Mouse (Mus musculus): ENCODE measurements around the gene Lrrc74b. TPM values are rescaled to one million over a fixed set of nuclear protein-coding genes. Genes with fewer than 3 reads are reported as not detected.
"Not testable (repeated sequence)": the region's sequence is repeated elsewhere in the genome, so short reads cannot be mapped to it uniquely, and the experiment has no call there.

Lrrc74b gene
- polyA plus RNA-seq, 1 experiment from 2014 or later, result 0.35 TPM

- ATAC-seq (ENCODE audit: low read depth), result no peak
- H3K27ac ChIP-seq (replicated peaks), result no peak overlapping the region
- peaks cover 19% of the 10 kb centered on the region for H3K4me1 ChIP-seq (replicated peaks)
- WGBS, result 97% methylated on average over 2 of the region's 2 CpGs
- H3K36me3 ChIP-seq, result peaks cover 39% of the 10 kb centered on the region
- H3K4me3 ChIP-seq, result peak overlapping the region; percentile 87
- H3K4me2 ChIP-seq, result peak overlapping the region; percentile 86
- H3K9ac ChIP-seq, result peak overlapping the region; percentile 88
- H3K27me3 ChIP-seq, result no peaks in the 10 kb centered on the region
- H3K9me3 ChIP-seq, result no peaks in the 10 kb centered on the region
These were observed 50.9 kb downstream of the Lrrc74b start for GRCm38 (mm10) chr16:17510143-17510542.

DNA sequence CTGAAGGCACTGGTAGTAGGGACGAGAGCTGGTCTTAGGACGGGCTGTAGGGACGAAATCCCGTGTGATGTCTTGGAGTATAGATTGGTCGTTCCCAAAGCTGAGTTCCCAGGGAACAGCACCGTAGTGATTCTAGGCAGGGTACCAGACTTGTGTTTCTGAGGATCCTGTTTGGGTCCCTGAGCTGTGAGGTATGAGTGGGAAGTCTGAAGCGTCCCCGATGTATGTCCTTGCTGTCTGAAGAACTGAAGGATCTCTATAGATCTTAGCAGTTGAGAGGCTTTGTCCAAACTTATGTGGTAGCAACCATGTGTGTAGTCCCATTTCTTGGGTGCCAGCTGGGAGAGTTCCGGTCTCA lies 51.8 kb downstream of the Lrrc74b start:
- ATAC-seq (ENCODE audit: low read depth), result no peak; the same call in none of the 2 replicates
- Histone ChIP-seq H3K4me2 (peak overlapping the region; percentile 86), H3K9ac (peak overlapping the region; percentile 88), H3K9me3 (no peaks in the 10 kb centered on the region), H3K27ac (replicated peaks) (peak overlapping the region; percentile 90), H3K4me1 (replicated peaks) (peaks cover 19% of the 10 kb centered on the region), H3K27me3 (no peaks in the 10 kb centered on the region), H3K4me3 (peak overlapping the region; percentile 87), H3K36me3 (peaks cover 30% of the 10 kb centered on the region)
- WGBS, result 11% methylated on average over 9 of the region's 9 CpGs

- H3K9me3 ChIP-seq, result no peaks in the 10 kb centered on the region
- H3K4me1 ChIP-seq (replicated peaks), result peaks cover 19% of the 10 kb centered on the region
- peaks cover 25% of the 10 kb centered on the region for H3K36me3 ChIP-seq
- H3K4me3 ChIP-seq, result peak within 1 kb of the TSS; percentile 87
- ATAC-seq (ENCODE audit: low read depth), result peak; percentile 98
- H3K9ac ChIP-seq, result peak within 1 kb of the TSS; percentile 88
- H3K4me2 ChIP-seq, result peak within 1 kb of the TSS; percentile 86
- no peaks in the 10 kb centered on the region for H3K27me3 ChIP-seq
- under 1% methylated on average over 50 of the region's 50 CpGs for WGBS
- H3K27ac ChIP-seq (replicated peaks), result peak within 1 kb of the TSS; percentile 90
These were observed 52.4 kb downstream of the Lrrc74b start, which contains the start of gene Lztr1 for GRCm38 (mm10) chr16:17508546-17509239. Gene Lztr1 (plus strand): TSS chr16:17508688.

- Histone ChIP-seq H3K4me1 (replicated peaks) (peaks cover 19% of the 10 kb centered on the region), H3K9ac (peak overlapping the region; percentile 88), H3K27ac (replicated peaks) (peak overlapping the region; percentile 90), H3K36me3 (peaks cover 18% of the 10 kb centered on the region), H3K4me3 (peak overlapping the region; percentile 87), H3K4me2 (peak overlapping the region; percentile 86)
- not testable (repeated sequence) for H3K27me3 ChIP-seq, H3K9me3 ChIP-seq
- peak; percentile 4; the same call in 1 of the 2 replicates for ATAC-seq (ENCODE audit: low read depth)
- WGBS, result 30% methylated on average over 3 of the region's 3 CpGs
These were observed 53.0 kb downstream of the Lrrc74b start for GRCm38 (mm10) chr16:17508031-17508430.

DNA sequence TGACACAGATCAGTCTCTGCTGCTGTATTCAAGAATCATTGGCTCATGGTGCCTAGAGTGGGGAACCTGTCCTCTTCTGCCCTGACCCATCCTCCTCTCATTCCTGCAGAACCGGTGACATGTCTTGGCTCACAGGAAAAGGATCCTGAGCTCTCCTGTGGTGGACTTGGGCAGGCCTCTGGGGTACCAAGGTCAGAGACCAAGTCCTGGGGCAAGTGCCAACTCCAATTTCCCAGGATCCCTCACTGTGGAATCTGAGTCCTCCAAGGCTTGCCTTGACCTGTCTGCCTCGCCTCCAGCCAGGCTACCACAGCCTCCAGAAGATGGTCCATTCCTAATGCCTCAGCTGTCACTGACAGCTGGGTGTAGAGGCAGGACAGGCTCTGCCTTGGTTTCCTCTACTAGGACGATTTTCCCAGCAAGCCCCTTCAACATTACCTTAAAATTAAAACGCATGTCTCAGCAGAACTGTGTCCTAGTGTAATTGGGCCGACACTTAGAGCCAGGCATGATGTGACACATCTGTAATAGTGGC lies 54.0 kb downstream of the Lrrc74b start:
- no peak overlapping the region for H3K4me2 ChIP-seq
- H3K4me3 ChIP-seq, result no peak overlapping the region
- no peaks in the 10 kb centered on the region for H3K9me3 ChIP-seq
- no peak overlapping the region for H3K27ac ChIP-seq (replicated peaks)
- peaks cover 9% of the 10 kb centered on the region for H3K36me3 ChIP-seq
- WGBS, result 84% methylated on average over 5 of the region's 5 CpGs
- no peak for ATAC-seq (ENCODE audit: low read depth)
- no peaks in the 10 kb centered on the region for H3K27me3 ChIP-seq
- 0 out of 2 replicates have a peak overlapping the region, but pooled peaks have one; percentile 17 for H3K9ac ChIP-seq
- H3K4me1 ChIP-seq (replicated peaks), result peaks cover 19% of the 10 kb centered on the region

DNA sequence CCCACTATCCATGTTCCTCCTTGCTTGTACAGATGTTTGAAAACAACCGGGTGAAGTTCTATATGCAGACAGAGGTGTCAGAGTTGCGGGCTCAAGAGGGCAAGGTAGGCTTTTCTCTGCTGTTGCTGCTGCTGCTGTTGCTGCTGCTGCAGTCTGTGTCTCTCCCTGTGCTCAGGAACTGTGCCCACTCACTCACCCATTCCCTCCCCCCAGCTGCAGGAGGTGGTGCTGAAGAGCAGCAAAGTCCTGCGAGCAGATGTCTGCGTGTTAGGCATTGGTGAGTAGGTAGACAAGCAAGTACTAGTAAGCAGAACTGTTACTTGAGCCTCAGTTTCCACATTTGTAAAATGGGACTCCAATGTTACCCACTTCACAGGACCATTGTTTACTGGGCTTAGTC lies 58.4 kb downstream of the Lrrc74b start:
- Histone ChIP-seq H3K9me3 (no peaks in the 10 kb centered on the region), H3K4me3 (no peak overlapping the region), H3K36me3 (no peaks in the 10 kb centered on the region), H3K27ac (replicated peaks) (no peak overlapping the region), H3K9ac (no peak overlapping the region), H3K4me2 (no peak overlapping the region), H3K27me3 (no peaks in the 10 kb centered on the region), H3K4me1 (replicated peaks) (peaks cover 10% of the 10 kb centered on the region)
- 79% methylated on average over 4 of the region's 4 CpGs for WGBS
- ATAC-seq (ENCODE audit: low read depth), result no peak

DNA sequence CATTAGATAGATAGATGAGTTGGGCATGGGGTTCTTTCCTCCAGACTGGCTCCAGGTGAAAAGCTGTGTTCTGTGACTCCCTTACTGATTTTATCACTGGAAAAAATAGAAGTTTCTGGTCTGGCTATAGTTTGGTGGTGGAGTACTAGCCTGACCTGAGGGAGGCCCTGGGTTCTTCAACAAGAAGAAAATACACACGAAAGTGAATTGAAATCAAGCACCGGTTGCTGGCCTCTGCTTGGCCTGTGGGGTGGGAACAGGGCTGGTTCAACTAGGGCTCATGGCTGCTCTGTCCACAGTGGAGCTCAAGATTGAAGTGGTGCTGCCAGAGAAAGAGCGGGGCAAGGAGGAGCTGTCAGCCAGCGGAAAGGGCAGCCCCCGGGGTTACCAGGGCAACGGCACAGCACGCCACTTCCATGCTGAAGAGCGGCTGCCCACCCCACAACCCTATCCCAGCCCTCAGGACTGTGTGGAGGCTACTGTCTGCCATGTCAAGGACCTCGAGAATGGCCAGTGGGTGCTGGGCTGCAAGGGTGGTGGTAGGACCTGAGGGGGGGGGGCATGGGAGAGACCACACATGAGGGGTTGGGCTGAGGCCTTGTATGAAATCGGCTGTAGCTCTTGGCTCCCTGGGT lies 61.7 kb downstream of the Lrrc74b start:
- WGBS, result 22% methylated on average over 10 of the region's 10 CpGs
- Histone ChIP-seq H3K36me3 (no peaks in the 10 kb centered on the region), H3K9ac (no peak overlapping the region), H3K9me3 (no peaks in the 10 kb centered on the region), H3K27ac (replicated peaks) (no peak overlapping the region), H3K4me2 (no peak overlapping the region), H3K27me3 (no peaks in the 10 kb centered on the region), H3K4me1 (replicated peaks) (peaks cover 25% of the 10 kb centered on the region), H3K4me3 (no peak overlapping the region)
- ATAC-seq (ENCODE audit: low read depth), result peak; percentile 69

GRCm38 (mm10) chr16:17496499-17497305 lies 64.3 kb downstream of the Lrrc74b start:
- Histone ChIP-seq H3K4me3 (no peak overlapping the region), H3K4me2 (no peak overlapping the region), H3K27ac (replicated peaks) (peak overlapping the region; percentile 49), H3K4me1 (replicated peaks) (peaks cover 25% of the 10 kb centered on the region), H3K9ac (no peak overlapping the region), H3K27me3 (peaks cover 5% of the 10 kb centered on the region; the same call in 1 of the 2 replicates), H3K36me3 (no peaks in the 10 kb centered on the region), H3K9me3 (no peaks in the 10 kb centered on the region)
- ATAC-seq (ENCODE audit: low read depth), result no peak
- WGBS, result 49% methylated on average over 2 of the region's 2 CpGs

Other genes starting within 250 kb of the Lrrc74b start
- gene Serpind1, start 229.9 kb downstream of the Lrrc74b start, polyA plus RNA-seq (2015; fragmentation: Nextera tagmentation; extraction: Ambion mirVana), result 0.76 and 0.88 TPM in 2 replicates
- gene Snap29, start 155.3 kb downstream of the Lrrc74b start, polyA plus RNA-seq (2015; fragmentation: Nextera tagmentation; extraction: Ambion mirVana), result 22.3 and 22.5 TPM in 2 replicates
- gene Pi4ka, start 154.9 kb downstream of the Lrrc74b start, polyA plus RNA-seq (2015; fragmentation: Nextera tagmentation; extraction: Ambion mirVana), result 56.1 and 61.4 TPM in 2 replicates
- gene Crkl, start 109.3 kb downstream of the Lrrc74b start, polyA plus RNA-seq (2015; fragmentation: Nextera tagmentation; extraction: Ambion mirVana), result 84.5 and 88.0 TPM in 2 replicates
- 2.4 and 2.6 TPM in 2 replicates for gene Aifm3, start 71.6 kb downstream of the Lrrc74b start, polyA plus RNA-seq (2015; fragmentation: Nextera tagmentation; extraction: Ambion mirVana)
- 108 and 134 TPM in 2 replicates for gene Lztr1, start 52.6 kb downstream of the Lrrc74b start, polyA plus RNA-seq (2015; fragmentation: Nextera tagmentation; extraction: Ambion mirVana)
- gene Thap7, start 30.1 kb downstream of the Lrrc74b start, polyA plus RNA-seq (2015; fragmentation: Nextera tagmentation; extraction: Ambion mirVana), result 67.8 and 69.9 TPM in 2 replicates
- gene P2rx6, start 638 bp upstream of the Lrrc74b start, polyA plus RNA-seq (2015; fragmentation: Nextera tagmentation; extraction: Ambion mirVana), result 1.2 and 1.6 TPM in 2 replicates
- 16.4 and 20.1 TPM in 2 replicates for gene Slc7a4, start 22.0 kb upstream of the Lrrc74b start, polyA plus RNA-seq (2015; fragmentation: Nextera tagmentation; extraction: Ambion mirVana)
- 23.3 and 23.4 TPM in 2 replicates for gene Smpd4, start 58.1 kb upstream of the Lrrc74b start, polyA plus RNA-seq (2015; fragmentation: Nextera tagmentation; extraction: Ambion mirVana)
- 8.2 and 10.0 TPM in 2 replicates for gene Ccdc74a, start 85.2 kb upstream of the Lrrc74b start, polyA plus RNA-seq (2015; fragmentation: Nextera tagmentation; extraction: Ambion mirVana)
- 46.6 and 56.0 TPM in 2 replicates for gene Med15, start 171.6 kb upstream of the Lrrc74b start, polyA plus RNA-seq (2015; fragmentation: Nextera tagmentation; extraction: Ambion mirVana)
- 76.2 and 77.1 TPM in 2 replicates for gene Klhl22, start 198.4 kb upstream of the Lrrc74b start, polyA plus RNA-seq (2015; fragmentation: Nextera tagmentation; extraction: Ambion mirVana)
- gene Scarf2, start 236.0 kb upstream of the Lrrc74b start, polyA plus RNA-seq (2015; fragmentation: Nextera tagmentation; extraction: Ambion mirVana), result 3.4 and 3.7 TPM in 2 replicates